Mouse (Mus musculus) hematopoietic stem cell, adult 5-6 weeks (primary cell): ENCODE results near the gene Gm3376. TPM values are rescaled to one million over a fixed set of nuclear protein-coding genes. Genes with fewer than 3 reads are reported as not detected.
"Not testable (repeated sequence)": the region's sequence is repeated elsewhere in the genome, so short reads cannot be mapped to it uniquely, and the experiment has no call there.

Source experiments
- ATAC-seq, 2 experiments: fragments of 125-278 bp in 1 of 2; replicated peaks in 1 of 2; 2 replicates each; pipeline ENCODE4 v1.8.0; 2016 to 2017; ENCODE audit warnings: inconsistent platforms in 2 of 2, mild to moderate bottlenecking in 2 of 2, moderate number of reproducible peaks in 2 of 2, low read depth in 1 of 2, moderate TSS enrichment in 1 of 2; ENCODE audit not compliant: low FRiP score in 2 of 2, poor library complexity in 2 of 2, severe bottlenecking in 2 of 2, insufficient read depth in 1 of 2, low TSS enrichment in 1 of 2
- total RNA-seq: library from RNA; stranded (forward); fragments of 172-1452, 232-1000 nt; gene quantifications from 2 replicates; pipeline ENCODE4 v1.2.3, GENCODE M21; 2017

Gm3376 gene
- total RNA-seq = not detected in 2 replicates

DNA sequence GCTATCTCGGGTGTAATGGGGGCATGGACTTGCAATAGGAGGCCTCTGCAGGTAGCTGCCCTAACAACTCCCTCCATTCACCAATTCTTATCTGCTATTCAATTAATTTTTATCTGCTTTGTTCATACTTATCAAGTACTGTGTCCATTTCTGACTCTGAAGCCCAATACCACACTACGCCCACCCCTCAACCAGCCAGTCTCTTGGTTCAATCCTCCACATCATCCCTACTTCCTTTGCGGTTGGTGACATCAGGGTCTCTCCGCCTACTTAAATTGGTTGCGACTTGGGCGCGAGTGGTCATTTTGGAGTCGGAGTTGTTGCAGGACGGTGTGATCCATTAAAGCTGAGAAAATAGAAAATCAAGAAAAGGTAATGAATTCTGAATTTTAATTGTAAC, at the start of gene Gm3376:
Gene Gm3376 (plus strand): TSS at position 301 of the 400 bp plus-strand sequence.
- not testable (repeated sequence) for ATAC-seq
